Mouse (Mus musculus): ENCODE data around the gene Kdm5a.

The Kdm5a gene

DNA sequence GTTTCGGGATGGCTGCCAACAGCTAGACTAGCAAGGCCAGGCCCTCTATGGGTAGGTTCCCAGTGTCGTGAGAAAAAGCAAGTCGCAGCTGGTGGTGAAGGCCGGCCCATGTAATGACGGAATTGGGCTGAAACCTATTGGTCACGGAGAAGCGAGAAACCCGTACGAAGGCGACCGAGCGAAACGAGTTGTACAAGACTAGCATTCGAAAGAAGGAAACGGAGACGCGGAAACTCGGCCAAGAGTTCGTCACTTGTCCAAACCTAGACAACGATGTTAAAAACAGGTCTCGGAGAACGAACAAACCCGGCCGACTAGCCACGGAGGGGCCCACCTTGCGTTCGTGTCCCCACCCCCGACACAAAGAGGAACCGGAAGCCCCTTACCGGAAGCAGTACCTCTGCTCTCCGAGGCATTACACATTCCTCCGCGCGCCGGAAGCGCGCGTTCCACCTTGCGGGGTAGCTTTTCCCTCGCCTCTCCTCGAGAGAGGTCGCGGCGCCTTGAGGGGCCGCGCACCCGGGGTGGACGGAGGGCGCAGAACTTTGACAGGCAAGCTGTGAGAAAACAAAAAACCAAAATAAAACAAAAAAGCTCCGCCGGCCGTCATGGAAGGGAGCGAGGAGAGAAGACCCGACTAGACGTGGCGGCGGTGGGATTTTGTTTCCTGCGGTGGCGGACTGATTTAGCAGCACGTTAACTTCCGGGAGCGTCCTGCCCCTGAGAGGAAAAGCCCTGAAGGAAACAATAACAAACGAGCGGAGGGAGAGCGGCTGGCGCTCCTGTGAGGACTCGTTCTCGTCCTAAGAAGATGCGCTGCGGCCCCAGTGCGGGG is at the start of gene Kdm5a, which contains the start of gene Ccdc77:
Kdm5a (plus strand) TSS at position 437 of the 835 bp plus-strand sequence.
Ccdc77 (minus strand) TSS at position 687 of the 835 bp plus-strand sequence.
- peak; percentile 87 to 93 for DNase-seq (ENCODE audit: low spot score in 2 of 2)

DNA sequence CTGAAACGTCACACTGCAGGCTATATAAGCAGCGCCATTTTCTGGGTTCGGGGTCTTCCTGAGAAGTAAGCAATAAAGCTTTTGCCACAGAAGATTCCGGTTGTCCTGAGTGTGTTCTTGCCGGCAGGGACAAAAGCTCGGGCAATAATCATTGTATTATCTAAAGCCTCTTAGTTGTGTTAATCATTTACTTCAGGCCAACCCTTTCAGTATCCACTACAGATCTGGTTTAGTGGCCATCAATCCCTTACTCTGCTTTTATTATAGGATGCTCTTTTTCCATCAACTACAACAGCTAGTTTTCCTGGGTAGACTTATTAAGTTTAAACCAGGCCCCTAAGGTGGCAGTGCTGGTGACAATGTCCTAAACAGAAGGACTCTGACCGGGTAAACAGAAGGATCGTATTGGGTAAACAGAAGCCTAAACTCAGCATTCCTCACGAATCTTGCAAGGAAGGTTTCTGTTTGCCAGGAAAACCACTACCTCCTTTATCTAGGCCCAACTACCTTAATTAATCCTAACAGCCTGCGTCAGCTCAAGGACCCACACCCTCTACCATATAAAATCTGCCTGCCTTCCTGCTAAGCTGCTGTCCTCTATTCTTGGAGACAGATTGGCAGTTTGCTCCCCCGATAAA is 45.5 kb upstream of the Kdm5a start:
- no peak for DNase-seq (ENCODE audit: low spot score in 2 of 2)

DNA sequence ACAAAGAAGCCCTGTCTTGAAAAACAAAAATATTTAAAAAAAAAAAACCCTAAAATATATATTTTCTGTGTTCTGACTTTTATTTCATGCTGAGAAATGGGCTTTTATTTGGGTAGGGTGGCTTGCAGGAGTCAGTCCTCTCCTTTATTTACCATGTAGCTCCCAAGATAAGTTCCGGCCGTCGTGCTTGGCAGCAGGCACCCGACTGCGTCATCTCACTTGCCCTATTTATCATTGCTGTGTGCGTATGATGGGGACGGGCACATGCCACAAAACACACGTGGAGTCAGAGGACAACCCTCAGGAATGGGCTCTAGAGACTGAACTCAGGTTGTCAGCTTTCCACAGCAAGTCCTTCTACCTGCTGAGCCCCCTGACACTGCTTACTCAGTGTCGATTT is 44.8 kb upstream of the Kdm5a start:
- no peak for DNase-seq (ENCODE audit: low spot score in 2 of 2)

DNA sequence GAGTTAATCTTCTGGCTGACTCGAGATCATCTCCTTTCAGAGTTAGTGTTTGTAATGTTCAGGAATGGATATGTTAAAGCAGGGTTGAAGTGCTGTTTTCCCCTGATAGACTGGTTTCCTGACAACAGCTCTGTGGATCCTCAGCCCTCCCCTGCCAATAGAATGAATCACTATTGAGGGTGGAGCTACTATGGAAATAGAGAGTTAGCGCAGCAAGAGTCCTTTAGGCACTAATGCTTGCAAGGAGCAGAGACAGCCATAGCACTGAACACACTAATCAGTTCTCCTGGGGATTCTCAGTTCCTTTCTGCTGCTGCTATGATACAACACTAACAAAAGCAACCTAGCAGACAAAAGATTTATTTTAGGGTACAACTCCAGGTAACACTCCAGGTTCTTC is 43.6 kb upstream of the Kdm5a start:
- no peak for DNase-seq (ENCODE audit: low spot score in 2 of 2)

DNA sequence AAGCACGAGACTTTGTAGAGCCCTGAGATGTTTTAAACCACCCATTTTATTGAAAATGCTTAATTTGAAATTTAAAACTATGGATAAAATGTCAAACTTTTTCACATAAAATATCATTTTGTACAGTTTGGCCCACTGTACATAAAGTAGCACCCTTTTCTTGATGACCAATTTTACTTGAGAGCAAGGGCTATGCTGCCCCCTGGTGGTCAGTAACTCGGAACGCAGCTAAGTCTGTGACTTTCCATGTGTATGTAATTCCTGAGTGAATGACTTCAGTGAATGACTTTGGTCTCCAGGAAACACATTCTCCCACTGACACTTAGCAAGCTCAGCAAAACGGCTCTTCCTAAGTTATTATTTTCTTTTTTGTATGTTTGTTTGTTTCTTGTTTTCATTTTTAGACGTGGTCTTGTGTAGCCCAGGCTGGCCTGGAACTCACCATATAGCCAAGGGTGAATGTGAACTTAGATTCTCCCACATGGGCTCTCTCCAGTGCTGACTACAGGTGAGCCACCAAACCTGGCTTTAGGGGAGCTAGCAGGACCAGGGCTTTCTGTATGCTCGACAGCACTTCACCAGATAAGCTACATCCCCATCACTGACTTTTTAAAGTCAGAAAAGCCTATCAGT is 39.5 kb upstream of the Kdm5a start:
- DNase-seq (ENCODE audit: low spot score in 2 of 2), result peak; percentile 43 to 83

DNA sequence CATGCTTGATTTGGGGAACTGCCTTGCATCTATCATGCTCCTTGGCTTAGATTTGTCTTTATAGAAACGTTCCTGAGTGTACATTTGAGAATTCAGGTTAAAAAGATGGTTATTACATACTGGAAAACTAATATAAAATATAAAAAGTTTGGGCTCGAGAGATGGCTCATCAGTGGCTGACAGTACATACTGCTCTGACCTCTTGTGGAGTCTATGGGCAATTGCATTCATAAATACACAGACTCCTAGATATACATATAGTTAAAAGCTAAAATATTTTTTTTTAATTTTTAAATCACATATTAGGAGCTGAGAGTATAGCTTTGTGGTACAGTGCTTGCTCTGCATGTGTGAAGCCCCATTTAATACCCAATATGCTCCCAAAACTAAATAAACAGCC is 31.6 kb upstream of the Kdm5a start:
- DNase-seq (ENCODE audit: low spot score in 2 of 2), result no peak

DNA sequence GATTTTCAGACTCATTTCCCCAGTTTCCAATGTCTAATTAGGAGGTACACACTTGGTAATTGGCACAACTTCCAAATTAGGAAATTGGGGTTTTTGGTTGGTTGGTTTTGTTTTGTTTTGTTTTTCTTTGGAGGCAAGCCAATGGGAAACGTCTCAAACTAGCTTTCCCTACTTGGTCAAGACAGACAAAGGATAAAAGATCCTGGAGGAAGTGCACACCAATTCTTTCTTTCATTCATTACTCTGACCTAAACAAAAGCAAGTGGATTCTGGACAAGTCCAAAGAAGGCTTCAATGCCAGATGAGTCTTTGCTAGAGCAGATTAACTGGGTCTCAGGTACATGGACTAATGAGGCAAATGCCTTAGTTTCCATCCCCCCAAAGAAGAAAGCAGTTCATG is 19.9 kb upstream of the Kdm5a start:
- no peak for DNase-seq (ENCODE audit: low spot score in 2 of 2)

DNA sequence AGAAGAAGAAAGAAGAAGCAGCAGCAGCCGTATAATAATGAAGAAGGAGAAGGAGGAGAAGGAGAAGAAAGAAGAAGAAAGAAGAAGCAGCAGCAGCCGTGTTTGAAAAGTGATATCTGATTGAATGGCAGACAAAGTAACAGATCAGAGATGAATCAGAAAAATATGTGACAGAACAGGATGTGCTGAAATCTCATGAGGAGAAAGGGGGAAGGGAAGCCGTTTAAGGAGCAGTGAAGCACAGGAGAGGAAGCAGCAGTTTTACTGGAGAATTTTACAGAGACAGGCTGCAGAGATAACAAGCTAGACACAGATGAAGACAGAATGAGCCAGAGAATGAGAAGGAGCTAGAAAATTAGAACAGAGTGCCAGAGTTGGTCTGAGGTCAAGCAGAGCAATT is 14.9 kb upstream of the Kdm5a start:
- no peak for DNase-seq (ENCODE audit: low spot score in 2 of 2)

DNA sequence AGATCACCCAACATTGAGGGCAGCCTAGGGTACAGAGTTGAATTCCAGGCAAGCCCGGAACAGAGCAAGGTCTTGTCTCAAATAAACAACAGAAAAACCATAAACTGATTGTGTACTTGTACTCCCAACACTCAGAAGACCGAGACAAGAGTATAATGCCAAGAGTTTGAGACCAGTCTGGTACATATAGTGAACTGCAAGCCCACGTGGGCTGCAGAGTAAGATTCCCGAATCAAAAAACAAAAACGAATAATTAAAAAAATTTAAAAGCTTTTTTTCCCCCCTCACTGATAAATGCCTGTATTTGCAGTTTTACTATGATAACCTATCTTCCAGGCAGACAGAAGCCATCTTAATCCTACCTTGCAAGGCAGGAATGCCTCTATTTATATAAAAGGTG is 7.4 kb upstream of the Kdm5a start:
- no peak for DNase-seq (ENCODE audit: low spot score in 2 of 2)

DNA sequence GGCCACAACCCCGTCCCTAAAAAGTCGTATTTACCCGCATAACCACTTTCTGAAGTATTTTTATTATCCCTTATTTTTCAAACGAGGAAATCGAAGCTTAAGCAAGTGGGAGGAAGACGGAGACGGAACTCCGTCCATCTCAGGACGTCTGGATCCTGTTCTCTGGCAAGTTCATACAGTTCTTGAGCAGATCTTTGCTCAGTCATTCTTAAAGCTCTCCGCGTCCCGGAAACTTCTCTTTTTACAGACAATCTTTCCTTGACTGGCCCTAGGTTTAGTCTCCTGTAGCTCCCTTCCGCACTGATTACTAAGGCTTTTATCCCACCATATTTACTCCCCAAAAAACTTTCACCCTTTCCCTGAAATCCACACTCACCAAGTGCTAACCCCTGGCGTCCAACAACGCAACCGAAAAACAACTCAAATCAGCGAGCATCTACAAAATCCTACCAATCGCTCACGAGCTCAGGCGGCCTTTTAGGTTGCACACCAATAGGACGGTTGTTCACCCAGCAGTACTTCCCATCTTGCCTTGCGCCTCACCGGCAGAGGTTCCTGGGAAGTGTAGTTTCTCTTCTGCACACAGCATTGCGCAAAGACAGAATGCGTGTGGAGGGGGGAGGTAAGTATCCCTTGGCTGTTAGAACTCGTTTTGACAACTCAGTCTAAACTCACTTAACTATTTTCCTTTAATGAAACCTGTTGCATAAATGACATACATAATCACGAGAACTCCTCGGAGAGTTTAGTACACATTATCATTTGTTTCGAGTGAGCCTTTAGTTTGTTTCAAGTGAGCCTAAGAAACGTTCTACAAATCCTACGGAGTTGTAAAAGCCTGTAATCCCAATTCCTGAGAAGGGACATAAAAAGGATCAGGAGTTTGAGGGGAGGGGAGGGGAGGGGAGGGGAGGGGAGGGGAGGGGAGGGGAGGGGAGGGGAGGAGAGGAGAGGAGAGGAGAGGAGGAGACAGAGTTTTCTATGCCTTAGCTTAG is 6.7 kb upstream of the Kdm5a start:
- peak; percentile 84 to 88 for DNase-seq (ENCODE audit: low spot score in 2 of 2)

DNA sequence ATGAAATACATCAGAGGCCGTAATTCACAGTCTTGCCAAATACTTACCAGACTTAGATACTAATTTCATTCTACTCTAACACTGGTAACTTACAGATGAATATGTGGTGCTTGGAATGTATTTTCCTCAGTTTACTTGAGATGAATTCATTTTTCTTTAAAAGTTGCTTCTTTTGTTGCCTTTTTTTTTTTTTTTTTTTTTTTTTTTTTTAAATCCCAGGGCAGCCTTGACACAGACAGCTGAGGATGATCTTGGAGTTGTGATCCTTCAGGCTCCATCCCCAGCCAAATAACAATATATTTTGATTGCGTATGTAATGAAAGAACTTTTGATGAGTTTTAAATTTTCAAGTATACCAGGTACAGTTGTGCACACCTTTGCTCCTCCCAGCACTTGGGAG is 1.8 kb upstream of the Kdm5a start:
- no peak for DNase-seq (ENCODE audit: low spot score in 2 of 2)

DNA sequence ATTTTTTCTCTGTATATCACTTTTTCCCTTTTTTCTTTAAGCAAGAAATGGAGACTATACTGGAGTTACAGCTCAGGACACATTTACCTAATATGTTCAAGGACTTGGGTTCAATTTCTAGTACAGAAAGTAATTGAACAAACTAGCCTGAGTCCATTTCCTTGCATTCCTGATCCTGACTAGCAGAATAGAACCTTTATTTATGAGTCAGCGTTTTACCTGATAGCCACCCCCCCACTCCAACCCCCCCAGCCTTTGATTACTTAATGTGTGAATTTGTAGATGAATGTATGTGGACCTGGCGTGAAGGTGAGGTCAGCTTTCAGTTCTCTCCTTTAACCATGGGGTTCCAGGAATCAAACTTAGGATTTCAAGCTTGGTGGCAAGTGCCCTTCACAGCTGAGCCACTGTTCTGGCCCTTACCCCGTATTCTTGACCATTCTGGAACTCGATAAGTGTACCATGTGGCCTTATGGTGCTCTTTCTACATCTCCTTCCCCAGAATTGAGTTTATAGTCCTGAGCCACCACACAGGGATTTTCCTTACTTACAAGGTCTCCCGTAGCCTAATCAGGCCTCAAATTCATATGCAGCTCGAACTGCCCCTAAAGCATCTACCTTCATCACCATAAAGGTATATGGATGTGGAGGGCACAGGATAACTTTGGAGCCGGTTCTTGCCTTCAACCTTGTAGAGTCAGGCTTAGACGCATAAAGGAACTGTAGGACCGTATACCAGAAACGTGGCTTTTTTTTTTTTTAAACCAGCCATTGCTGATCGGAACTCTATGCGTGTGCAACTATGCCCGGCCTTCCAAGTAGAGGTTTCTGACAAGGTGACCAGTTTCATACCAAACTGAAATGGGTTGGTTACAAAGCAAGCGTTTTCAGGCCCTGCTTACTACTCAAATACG is 893 bp upstream of the Kdm5a start:
- DNase-seq (ENCODE audit: low spot score in 2 of 2), result no peak

DNA sequence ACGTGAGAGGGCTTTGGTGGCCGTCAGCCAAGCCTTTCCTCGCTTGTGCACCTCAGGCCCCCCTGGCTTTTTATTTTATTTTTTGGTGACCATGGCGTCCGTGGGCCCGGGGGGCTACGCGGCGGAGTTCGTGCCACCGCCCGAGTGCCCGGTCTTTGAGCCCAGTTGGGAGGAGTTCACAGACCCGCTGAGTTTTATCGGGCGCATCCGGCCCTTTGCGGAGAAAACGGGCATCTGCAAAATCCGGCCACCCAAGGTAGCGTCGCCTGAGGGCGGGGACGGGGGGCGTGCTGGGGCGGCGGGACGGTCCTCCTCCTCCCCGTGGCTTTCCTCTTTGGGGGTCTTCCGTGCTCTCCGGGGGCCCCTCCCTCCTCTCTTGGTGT is 590 bp downstream of the Kdm5a start:
- DNase-seq (ENCODE audit: low spot score in 2 of 2), result peak; percentile 55 to 84

DNA sequence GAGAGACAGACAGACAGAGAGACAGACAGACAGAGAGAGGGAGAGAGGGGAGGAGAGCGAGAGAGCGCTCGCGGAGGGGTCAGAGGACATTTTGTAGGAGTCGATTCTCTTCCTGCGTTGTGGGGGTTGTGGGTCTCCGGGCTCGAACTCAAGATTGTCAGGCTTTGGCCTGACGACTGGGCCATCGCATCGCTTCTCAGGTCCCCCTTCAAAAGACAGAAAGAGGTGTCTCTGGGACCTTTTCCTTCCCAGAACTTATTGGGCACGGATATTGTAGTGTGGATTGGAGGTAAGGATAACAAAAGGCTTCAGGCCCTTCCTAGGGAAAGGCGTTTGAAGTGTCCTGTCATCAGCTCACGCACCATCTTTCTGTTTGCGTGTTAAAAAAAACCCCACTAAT is 1.1 kb downstream of the Kdm5a start:
- peak; percentile 15 to 67 for DNase-seq (ENCODE audit: low spot score in 2 of 2)

DNA sequence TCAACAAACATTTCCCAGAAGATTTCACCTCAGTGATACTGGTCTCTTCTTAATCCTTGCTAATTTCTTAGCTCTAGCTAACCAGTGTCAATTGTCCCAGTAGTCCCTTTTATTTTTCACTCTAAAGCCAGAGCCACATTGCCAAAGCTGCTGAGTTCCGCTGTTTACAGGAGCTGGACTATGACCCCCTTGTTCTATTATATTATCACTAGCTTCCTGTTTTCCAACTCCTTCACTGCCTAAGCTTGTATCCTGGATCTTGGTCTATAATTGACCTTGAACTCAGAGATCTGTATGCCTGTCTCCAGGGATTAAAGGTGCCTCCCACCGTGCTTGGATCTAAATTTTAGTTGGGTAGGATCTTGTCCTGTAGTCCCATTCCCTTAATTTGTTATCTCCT is 12.8 kb downstream of the Kdm5a start:
- no peak for DNase-seq (ENCODE audit: low spot score in 2 of 2)

DNA sequence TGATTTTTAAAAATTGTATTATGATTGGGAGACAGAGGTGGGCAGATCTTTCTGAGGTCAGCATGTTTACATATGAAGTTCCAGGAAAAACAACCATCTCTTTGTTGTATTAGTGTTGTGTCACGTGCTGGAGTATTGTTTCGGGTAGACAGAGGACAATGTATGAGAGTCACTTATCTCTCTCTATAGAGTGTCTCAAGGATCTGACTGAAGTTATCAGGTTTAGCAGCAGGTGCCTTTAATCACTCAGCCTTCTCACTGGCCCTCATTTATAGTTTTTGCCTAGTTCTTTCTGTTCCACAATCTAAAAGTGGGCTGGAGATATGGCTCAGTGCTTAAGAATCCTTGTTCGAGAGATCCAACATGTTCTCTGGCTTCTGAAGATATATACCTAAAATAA is 26.1 kb downstream of the Kdm5a start:
- DNase-seq (ENCODE audit: low spot score in 2 of 2), result no peak

DNA sequence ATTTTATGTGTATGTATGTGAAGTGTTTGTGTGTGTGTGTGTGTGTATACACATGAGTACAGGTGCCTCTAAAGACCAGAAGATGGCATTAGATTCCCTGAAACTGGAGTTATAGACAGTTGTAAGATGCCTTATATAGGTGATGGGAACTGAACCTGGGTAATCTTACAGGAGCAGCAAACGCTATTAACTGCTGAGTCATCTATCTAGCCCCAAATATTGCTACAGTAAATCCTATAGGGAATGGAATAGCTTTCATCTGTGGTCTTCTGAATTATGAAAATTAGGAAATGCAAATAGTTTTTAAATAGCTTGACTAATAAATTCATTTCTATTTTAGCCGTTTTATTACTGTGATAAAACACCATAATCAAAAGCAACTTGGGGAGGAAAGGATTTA is 28.9 kb downstream of the Kdm5a start:
- DNase-seq (ENCODE audit: low spot score in 2 of 2), result no peak

DNA sequence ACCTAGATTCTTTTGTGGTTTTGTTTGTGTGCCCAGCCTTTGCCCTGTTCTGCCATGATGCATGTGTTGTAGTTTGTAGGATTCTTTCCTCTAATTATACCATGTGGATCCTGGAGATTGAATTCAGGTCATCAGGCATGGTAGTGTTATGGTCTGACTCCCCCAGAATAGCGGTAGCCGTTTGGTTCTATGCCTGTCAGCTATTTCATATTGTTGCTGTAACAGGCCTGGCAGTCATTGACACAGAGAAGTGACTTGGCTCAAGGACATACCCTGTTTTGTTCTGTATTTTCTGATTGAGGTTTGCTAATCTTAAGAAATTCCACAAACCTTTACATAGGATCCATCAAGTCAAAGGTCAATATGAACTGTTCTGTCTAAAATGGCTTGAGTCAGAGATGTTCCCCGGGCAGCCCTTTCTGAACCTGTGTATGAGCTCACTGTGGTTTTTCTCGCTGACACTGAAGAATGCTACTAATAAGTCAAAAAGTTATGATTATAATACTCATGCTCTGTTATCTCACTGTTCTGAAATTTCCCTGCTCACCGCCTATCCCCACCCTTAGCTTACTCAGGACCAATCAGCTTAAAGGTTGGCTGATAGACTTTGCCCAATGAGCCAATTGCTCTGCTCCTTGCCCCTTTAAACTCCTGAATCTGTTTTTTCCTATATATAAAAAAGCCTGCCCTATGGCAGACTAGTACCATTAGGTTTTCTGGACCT is 31.9 kb downstream of the Kdm5a start:
- DNase-seq (ENCODE audit: low spot score in 2 of 2), result no peak

DNA sequence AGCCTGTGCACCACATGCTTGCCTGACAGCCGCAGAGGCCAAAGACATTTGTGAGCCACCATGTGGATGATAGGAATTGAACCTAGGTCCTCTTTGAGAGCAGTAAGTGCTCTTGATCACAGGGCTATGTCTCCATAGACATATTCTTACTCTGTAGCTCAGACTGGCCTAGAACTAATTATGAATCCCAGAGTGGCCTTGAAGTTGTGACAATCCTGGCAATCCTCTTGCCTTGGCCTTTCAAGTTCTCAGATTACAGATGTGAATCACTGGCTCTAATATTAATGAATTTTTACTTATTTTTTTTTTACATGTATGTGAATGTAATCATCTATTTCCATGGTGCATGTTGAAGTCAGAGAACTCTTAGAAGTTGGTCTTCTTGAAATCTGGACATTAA is 40.0 kb downstream of the Kdm5a start:
- DNase-seq (ENCODE audit: low spot score in 2 of 2), result no peak

DNA sequence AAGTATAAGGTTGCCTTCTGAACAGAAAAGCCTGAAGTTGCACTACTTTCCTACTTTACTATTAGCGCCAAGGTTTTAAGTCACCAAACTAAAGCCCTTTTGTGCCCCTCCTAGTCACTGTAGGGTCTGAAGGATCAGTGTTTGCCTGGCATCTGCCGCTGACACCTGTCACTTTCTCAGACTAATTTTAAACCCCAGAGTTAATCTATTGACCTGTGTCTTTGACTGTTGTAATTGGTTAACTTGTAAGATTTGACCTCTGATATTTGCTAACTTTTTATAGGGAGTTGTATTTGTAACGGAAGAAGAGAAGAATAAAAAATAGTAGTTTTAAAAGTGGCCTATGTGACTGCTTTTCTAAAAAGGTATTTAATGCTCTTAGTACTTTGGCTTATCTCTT is 74.2 kb downstream of the Kdm5a start:
- no peak for DNase-seq (ENCODE audit: low spot score in 2 of 2)
